Mouse (Mus musculus) frontal cortex, postnatal 25 days (tissue): Measurements from ENCODE around the gene Add1.
A peak's percentile ranks its signal among the peaks of the same experiment; 100 is the strongest.

ENCODE experiments used
- DNase-seq, 2 experiments: peaks; one replicate each; pipeline ENCODE4 v3.0.0; 2022; ENCODE audit warnings: low spot score in 2 of 2

The Add1 gene

GRCm38 (mm10) chr5:34573268-34574221 is at the start of gene Add1:
Add1 (plus strand) TSS chr5:34573664.
- peak; percentile 94 to 95 for DNase-seq

DNA sequence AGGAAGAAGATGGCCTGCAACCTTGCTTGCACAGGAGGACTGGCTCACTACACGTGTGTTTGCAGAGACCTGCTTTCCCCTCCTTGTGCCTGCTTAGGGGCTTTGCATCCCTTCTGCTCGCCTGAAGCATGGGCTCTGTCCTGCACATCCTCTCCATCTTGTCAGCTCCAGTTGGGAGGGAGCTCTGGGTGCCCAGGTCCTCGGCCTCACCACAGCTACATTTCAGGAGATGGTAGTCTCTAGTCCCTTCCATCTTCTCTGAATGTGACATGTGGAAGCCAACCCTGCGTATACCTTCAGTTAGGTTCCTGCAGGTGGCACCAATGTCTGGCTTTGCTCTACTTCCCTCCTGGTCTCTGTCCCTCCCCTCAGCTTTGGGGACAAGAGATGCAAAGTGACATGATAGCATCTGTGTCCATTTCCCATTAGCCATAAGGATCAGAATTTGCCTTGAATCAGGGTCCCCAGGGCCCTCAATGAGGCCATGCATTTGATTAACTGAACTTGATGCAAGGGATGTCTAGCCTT is 49.4 kb upstream of the Add1 start:
- DNase-seq = no peak

DNA sequence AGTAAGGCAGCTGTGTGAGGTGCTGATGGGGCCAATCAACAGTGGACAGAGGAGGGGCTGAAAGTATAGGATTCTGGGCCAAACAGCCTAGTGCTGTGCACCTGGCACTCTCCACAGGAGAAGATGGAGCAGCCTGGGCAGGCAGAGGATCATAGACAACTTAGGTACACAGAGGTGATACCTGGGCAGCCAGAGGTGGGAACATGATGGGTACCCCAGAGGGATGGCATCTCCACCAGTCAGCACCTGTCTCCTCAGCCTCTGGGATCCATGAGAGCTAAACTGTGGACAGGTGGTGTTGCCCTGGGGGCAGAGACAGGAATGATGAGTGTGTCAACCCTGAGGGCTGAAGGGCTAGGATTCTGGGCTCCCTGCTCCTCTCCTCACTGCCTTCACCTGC is 49.0 kb upstream of the Add1 start:
- no peak for DNase-seq

DNA sequence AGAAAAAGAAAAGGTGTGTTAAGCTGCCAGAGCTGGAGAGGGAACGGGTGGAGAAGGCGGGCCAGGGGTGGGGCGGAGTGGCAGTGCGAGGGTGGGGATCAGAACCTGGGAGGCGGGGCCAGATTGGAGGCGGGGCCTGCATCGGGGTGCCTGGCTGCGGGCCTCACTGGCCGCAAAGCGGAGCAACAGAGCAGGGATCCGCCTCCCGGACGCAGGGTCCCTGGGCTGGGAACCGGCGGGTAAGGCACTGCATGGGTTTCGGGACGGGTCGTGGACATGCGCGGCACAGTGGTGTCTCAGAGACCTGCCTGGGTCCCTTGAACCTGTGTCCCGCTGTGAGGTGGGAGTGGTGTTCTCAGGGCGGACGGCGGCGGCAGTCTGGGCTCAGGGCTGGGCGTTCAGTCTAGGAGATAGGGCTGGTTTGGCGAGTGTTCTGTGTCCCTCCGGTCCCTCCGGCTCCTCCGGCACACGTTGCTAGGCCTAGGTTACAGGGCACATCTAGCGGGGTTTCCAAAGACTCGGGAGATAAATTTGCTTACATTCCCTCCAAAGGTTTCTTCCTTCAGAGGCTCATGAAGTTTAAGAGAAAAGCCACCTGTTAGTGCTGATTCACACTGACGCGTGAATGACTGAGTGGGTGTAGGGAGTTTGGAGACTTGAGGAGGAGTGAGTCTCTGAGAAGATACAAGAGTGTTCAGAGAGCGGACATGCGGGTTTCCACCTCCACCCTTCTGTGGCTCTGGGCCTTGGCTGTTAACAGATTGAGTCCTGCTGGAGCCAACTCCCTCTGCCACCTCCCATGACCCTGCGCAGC is 47.6 kb upstream of the Add1 start, which contains the start of gene Sh3bp2:
Gene Sh3bp2 (plus strand): TSS at position 176 of the 814 bp plus-strand sequence.
- peak; percentile 55 to 58 for DNase-seq

DNA sequence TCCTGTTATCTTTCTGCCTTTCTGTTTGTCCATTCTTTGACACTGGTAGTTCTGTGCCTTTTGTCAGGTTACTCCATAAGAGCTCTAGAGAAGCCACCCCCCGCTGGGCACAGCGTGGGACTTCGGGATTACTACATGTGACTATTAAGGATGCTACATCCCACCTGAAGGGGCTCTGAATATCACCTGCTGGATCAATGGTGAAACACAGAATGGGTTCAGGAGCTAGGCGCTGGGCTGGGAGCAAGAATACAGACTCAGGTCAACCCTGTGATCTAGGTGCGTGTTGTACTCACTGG is 47.0 kb upstream of the Add1 start:
- DNase-seq = no peak

DNA sequence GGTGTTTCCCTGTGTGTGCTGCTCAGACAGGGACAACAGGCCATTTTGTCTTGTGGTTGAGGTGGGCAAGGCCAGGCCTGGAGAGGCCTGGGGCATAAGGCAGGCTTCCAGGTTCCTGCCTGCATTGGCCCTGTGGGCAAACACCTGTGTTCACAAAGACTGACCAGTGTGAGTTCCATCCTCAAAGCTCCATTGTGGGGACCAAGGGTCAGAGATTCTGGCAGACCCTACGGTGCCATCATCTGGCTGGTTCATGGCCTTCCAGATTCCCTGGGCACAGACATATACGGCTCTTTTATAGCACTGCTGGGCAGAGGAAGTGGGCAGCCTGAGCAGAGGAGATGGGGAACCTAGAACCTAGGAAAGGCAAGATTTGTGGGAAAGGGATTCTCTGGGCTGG is 46.1 kb upstream of the Add1 start:
- DNase-seq = no peak

DNA sequence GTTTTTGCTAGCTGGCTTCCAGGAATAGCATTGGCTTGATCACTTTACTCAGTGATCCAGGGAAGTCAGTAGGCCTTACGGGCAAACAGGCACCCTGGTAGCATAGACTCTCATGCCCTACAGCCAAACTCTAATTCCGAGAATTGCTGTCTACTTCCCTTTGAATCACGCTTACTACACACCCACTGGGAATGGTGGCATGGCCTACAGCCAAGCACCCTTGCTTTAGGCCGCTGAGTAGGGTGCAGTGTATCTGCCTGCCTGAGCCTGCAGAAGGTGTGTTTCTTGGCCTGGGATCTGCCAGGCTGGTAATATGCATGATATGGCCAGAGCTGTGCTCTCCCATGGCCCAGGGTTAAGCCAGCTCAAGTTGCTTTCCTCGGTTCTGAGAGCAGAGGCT is 44.7 kb upstream of the Add1 start:
- DNase-seq = no peak

DNA sequence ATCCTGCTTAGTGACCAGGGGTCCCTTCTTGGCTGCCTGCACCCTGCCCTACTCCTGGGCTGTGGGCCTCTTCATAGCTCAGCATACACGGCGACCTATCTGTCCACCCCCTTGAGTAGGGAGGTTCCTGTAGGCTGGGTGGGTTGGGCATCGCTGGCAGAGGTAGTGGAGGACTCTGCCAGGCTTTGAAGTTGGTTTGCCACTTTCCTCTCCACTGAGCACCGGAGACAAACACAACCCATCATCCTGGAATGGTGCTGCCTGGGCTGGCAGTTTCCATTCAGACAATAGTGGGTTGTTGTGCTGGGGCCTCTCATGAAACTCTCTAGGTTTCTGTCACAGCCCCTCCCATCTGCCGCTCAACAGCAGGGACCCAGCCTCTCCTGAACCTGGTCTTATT is 43.3 kb upstream of the Add1 start:
- DNase-seq = no peak

DNA sequence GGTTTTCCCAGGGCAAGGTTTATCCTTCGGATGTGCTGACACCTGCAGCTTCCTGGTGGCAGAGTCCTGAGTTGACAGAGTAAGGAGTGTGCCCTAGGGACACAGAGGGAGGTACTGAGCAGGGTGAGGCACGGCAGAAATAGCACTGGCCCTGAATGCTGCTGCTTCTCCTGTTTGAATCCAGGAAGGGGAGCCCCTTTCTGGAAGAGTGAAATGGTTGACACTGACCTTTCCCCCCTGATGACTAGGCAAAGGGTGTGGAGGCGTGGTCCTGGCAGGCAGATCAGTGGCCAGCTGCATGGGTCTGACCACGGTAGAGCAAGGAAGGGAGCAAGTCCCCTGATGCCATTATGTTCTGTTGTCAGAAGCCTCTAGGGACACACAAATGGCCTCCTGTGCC is 42.8 kb upstream of the Add1 start:
- DNase-seq = no peak

DNA sequence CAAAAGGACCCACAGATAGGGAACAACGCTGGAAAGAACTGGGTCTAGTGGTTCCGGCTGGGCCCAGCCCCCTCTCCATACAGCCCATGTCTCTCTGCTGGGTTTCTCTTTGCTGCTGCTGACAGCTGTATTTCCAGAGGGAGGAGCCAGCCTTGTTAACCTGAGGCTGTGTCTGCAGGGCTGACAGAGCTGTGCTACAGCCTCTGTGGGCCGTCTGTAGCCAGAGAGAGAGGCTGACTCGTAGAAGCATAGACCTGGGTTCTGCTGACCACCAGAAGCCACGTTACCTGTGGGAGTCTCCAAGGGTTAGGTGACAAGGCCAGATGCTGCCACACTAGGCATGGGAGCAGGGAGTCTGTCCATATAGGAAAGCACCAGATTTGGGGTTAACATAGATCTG is 40.4 kb upstream of the Add1 start:
- DNase-seq = no peak

- no peak for DNase-seq
Measured at GRCm38 (mm10) chr5:34533820-34534219, 39.6 kb upstream of the Add1 start.

DNA sequence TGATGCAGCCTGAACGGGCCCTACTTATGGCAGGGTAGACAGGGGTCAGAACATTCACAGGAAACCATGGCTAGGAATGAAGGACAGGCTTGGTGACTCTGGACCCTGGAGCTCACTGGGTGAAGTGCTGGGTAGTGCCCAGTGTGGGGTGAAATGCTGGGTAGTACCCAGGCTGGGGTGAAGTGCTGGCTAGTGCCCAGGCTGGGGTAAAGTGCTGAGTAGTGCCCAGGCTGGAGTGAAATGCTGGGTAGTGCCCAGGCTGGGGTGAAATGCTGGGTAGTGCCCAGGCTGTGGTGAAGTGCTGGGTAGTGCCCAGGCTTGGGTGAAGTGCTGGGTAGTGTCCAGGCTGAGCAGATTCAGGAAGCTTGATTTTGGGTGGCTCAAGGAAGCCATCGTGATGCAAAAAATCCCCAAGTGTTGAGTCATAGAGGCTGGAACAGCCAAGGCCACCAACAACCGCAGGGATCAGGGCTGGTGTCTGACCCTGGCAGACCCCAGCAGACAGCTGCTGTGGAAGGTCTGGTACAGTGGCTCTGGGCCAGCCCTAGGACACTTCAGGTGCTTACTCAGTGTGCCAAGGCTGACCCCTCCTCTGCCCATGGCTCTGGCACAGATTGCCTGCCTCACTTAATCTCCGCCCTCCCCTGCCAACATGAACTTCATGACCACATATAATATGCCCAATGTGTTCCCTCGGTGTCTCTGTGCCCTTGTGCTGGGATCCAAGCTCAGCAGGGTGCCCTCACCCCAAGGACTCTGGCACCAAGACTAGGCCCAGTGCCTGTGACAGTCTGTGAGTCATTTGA is 38.5 kb upstream of the Add1 start:
- DNase-seq = no peak

DNA sequence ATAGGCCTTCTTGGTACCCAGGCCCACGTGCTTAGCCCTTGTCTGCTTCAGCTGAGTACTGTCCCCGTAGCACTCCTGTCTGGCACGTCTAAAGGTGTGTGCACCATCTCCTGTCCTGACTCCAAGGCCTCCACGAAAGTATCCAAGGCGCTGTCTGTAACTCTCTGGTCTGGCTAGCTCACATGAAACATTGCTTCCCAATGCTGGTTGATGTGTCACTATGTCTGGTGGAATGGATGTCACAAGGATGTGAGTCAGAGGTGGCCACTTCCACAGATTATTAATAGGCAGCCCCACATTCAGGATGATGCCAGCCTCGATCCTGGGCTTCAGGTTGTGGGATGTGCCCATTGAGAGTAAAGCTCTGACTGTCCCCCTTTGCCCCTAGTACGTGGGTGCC is 37.6 kb upstream of the Add1 start:
- DNase-seq = no peak

DNA sequence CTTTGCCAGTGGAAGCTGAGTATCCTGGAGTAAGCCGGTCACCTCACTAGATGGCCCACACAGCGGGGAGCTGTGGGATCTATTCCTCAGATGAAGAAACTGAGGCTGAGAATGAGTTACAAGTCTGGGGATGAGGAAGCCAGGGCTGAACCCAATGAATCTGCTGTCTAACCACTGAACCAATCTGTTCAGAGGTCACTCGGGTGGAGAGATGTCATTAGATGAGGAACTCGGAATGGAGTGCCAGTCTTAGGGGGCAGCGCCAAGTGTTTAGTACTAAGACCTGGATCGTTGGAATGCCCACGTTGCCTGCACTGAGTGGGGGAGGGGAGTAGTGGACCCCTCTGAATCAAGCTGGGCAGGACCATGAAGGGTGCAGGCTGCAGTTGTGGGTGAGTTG is 35.4 kb upstream of the Add1 start:
- DNase-seq = no peak

DNA sequence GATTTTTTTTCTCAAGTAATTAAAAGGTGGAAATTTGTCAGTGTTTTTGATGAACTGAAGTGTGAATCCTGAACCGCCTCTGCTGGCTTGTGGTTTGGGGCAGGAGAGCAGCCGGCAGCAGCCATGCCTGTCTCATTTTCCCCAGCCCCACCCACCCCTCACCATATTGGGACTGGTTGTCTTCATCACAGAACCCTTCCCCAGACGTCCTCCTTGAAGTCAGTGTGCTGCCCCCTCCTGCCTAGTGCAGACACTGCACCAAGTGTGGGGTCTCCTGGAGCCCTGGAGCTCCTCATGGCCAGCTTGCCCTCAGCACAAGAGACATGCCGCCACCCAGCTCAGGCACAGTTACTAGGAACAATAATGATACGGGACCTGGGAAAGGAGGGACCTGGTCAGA is 34.9 kb upstream of the Add1 start:
- DNase-seq = no peak

GRCm38 (mm10) chr5:34539121-34539520 is 34.3 kb upstream of the Add1 start:
- DNase-seq = no peak

- DNase-seq = no peak
Measured at GRCm38 (mm10) chr5:34542166-34542565, 31.3 kb upstream of the Add1 start.

- no peak for DNase-seq
Measured at GRCm38 (mm10) chr5:34543114-34543513, 30.4 kb upstream of the Add1 start.

DNA sequence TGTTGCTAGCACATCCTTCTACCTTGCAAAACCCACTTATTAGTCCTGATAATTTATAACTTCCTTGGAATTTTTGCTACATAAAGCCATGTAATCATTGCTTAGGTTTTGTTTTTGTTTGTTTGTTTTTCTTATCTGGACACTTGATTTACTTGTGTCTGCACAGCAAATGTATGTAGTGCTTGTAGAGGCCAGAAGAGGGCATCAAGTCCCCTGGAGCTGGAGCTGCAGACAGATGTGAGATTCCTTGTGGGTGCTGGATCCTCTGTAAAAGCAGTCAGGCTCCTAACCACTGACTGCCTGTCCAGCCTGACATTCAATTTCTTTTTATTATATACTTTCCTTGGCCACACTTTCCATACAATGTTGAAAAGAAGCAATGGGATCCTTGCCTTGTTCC is 26.1 kb upstream of the Add1 start:
- no peak for DNase-seq

DNA sequence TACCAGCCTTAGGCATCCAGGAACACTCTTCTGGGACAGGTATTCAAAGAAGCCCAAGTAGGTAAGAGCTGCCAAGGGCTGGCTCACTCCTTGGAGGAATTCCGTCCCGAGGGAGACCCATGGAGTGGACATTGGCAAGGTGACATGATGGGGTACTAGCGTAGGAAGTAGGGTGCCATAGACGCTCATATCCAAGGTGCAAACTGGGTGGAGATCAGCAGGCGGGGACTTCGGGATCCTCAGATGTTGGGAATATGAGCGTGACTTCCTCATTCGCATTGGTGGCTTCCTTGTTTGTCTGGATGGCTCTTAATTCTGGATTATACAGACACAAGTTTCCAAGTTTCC is 24.4 kb upstream of the Add1 start:
- no peak for DNase-seq

GRCm38 (mm10) chr5:34549483-34550221 is 23.8 kb upstream of the Add1 start:
- no peak for DNase-seq
